Mouse (Mus musculus) kidney, embryonic 15.5 days (tissue): Measurements from ENCODE around the gene Pus1. TPM values are rescaled to one million over a fixed set of nuclear protein-coding genes. Genes with fewer than 3 reads are reported as not detected.
"Not testable (repeated sequence)": the region's sequence is repeated elsewhere in the genome, so short reads cannot be mapped to it uniquely, and the experiment has no call there.

ENCODE experiments used
- ATAC-seq: fragments of 200-750 bp; cut with Nextera tagmentation; replicated peaks from 2 replicates; pipeline ENCODE4 v1.8.0; 2017; ENCODE audit warnings: moderate TSS enrichment; ENCODE audit not compliant: low FRiP score
- H3K27ac ChIP-seq: fragments of 300-500 bp; sonication (generic); 2 replicates; pipeline ENCODE4 v1.5.1; 2015; ENCODE audit warnings: mild to moderate bottlenecking, inconsistent platforms
- H3K27me3 ChIP-seq: fragments of 300-500 bp; sonication (generic); 2 replicates; pipeline ENCODE4 v1.6.1; 2015; ENCODE audit warnings: inconsistent platforms
- H3K36me3 ChIP-seq: fragments of 300-500 bp; sonication (generic); 2 replicates; pipeline ENCODE4 v1.6.1; 2015; ENCODE audit warnings: inconsistent platforms
- H3K4me1 ChIP-seq: fragments of 300-500 bp; sonication (generic); 2 replicates; pipeline ENCODE4 v1.6.1; 2015; ENCODE audit warnings: inconsistent platforms
- H3K4me2 ChIP-seq: fragments of 300-500 bp; sonication (generic); 2 replicates; pipeline ENCODE4 v1.6.1; 2015; ENCODE audit warnings: moderate library complexity, mild to moderate bottlenecking, inconsistent platforms
- H3K4me3 ChIP-seq: fragments of 300-500 bp; sonication (generic); replicated peaks from 2 replicates; pipeline ENCODE4 v1.5.1; 2015; ENCODE audit warnings: mild to moderate bottlenecking, inconsistent platforms
- H3K9ac ChIP-seq: fragments of 300-500 bp; sonication (generic); 2 replicates; pipeline ENCODE4 v1.6.1; 2015; ENCODE audit warnings: mild to moderate bottlenecking, inconsistent platforms
- H3K9me3 ChIP-seq: fragments of 300-500 bp; sonication (generic); replicated peaks from 2 replicates; pipeline ENCODE4 v1.6.1; 2016; ENCODE audit warnings: inconsistent platforms
- WGBS: fragments of 180-500 bp; shearing (Covaris S2); methylation state at CpG from one replicate; pipeline ENCODE4 v1.1.7; 2015; ENCODE audit warnings: mixed read lengths; 5-methylcytosine and 5-hydroxymethylcytosine counted together
- polyA plus RNA-seq: library from polyadenylated mRNA; unstranded; fragments of >200 nt; fragmentation: Nextera tagmentation; extraction: Ambion mirVana; gene quantifications from 2 replicates; pipeline ENCODE4 v1.2.1, GENCODE M21; 2015

Gene Pus1
- polyA plus RNA-seq, 1 experiment from 2014 or later: 42.8 TPM

- Histone ChIP-seq H3K9ac (peak overlapping the region; percentile 78), H3K4me2 (peak overlapping the region; percentile 87), H3K27me3 (no peaks in the 10 kb centered on the region), H3K4me3 (peak overlapping the region; percentile 91), H3K9me3 (no peaks in the 10 kb centered on the region), H3K27ac (no peak overlapping the region), H3K4me1 (peaks cover 23% of the 10 kb centered on the region), H3K36me3 (peaks cover 46% of the 10 kb centered on the region)
- WGBS: 17% methylated on average over 15 of the region's 15 CpGs
- no peak for ATAC-seq
These were observed 1.0 kb downstream of the Pus1 start for GRCm38 (mm10) chr5:110779276-110779997.

GRCm38 (mm10) chr5:110778263-110778662 is 2.2 kb downstream of the Pus1 start:
- WGBS: 86% methylated on average over 12 of the region's 12 CpGs
- Histone ChIP-seq H3K9ac (no peak overlapping the region), H3K9me3 (no peaks in the 10 kb centered on the region), H3K27ac (no peak overlapping the region), H3K27me3 (no peaks in the 10 kb centered on the region), H3K36me3 (peaks cover 55% of the 10 kb centered on the region), H3K4me1 (peaks cover 23% of the 10 kb centered on the region), H3K4me2 (no peak overlapping the region), H3K4me3 (no peak overlapping the region)
- ATAC-seq: no peak

- H3K4me2 ChIP-seq: no peak overlapping the region
- whole genome bisulfite sequencing: 91% methylated on average over 2 of the region's 2 CpGs
- H3K27ac ChIP-seq: no peak overlapping the region
- peaks cover 68% of the 10 kb centered on the region for H3K36me3 ChIP-seq
- no peak overlapping the region for H3K9ac ChIP-seq
- no peak for ATAC-seq
- H3K4me1 ChIP-seq: peaks cover 22% of the 10 kb centered on the region
- H3K9me3 ChIP-seq: no peaks in the 10 kb centered on the region
- H3K4me3 ChIP-seq: no peak overlapping the region
- no peaks in the 10 kb centered on the region for H3K27me3 ChIP-seq
These were observed 4.3 kb downstream of the Pus1 start for GRCm38 (mm10) chr5:110776141-110776540.

GRCm38 (mm10) chr5:110774511-110774910 is 5.9 kb downstream of the Pus1 start:
- no peaks in the 10 kb centered on the region for H3K27me3 ChIP-seq
- H3K9me3 ChIP-seq: no peaks in the 10 kb centered on the region
- WGBS: 92% methylated on average over 11 of the region's 11 CpGs
- H3K4me3 ChIP-seq: no peak overlapping the region
- H3K4me2 ChIP-seq: no peak overlapping the region
- H3K4me1 ChIP-seq: peaks cover 16% of the 10 kb centered on the region
- no peak for ATAC-seq
- H3K36me3 ChIP-seq: peaks cover 68% of the 10 kb centered on the region
- no peak overlapping the region for H3K27ac ChIP-seq
- no peak overlapping the region for H3K9ac ChIP-seq

- not testable (repeated sequence) for ATAC-seq, H3K27me3 ChIP-seq, H3K9ac ChIP-seq, H3K27ac ChIP-seq, H3K4me2 ChIP-seq, H3K9me3 ChIP-seq, H3K4me3 ChIP-seq
- Histone ChIP-seq H3K4me1 (peaks cover 18% of the 10 kb centered on the region), H3K36me3 (peaks cover 59% of the 10 kb centered on the region)
- WGBS: 85% methylated on average over 10 of the region's 10 CpGs
These were observed 7.5 kb downstream of the Pus1 start for GRCm38 (mm10) chr5:110772945-110773344.

- Histone ChIP-seq H3K27me3 (no peaks in the 10 kb centered on the region), H3K36me3 (peaks cover 36% of the 10 kb centered on the region), H3K4me1 (peaks cover 18% of the 10 kb centered on the region), H3K4me2 (peak within 1 kb of the TSS; percentile 71), H3K27ac (peak within 1 kb of the TSS; percentile 95), H3K9ac (peak within 1 kb of the TSS; percentile 90), H3K4me3 (peak within 1 kb of the TSS; percentile 71), H3K9me3 (no peaks in the 10 kb centered on the region)
- under 1% methylated on average over 83 of the region's 83 CpGs for WGBS
- peak; percentile 98 for ATAC-seq
These were observed 9.9 kb downstream of the Pus1 start, which contains the start of gene Ep400 for GRCm38 (mm10) chr5:110770448-110771158. Gene Ep400, minus strand, starts transcription at chr5:110770717.

- Histone ChIP-seq H3K27me3 (no peaks in the 10 kb centered on the region), H3K4me3 (peak overlapping the region; percentile 71), H3K4me2 (peak overlapping the region; percentile 71), H3K27ac (peak overlapping the region; percentile 95), H3K4me1 (peaks cover 18% of the 10 kb centered on the region), H3K36me3 (peaks cover 30% of the 10 kb centered on the region), H3K9ac (peak overlapping the region; percentile 90), H3K9me3 (no peaks in the 10 kb centered on the region)
- under 1% methylated on average over 58 of the region's 58 CpGs for WGBS
- ATAC-seq: peak; percentile 71
These were observed 10.4 kb downstream of the Pus1 start for GRCm38 (mm10) chr5:110770031-110770445.

GRCm38 (mm10) chr5:110769272-110769671 is 11.2 kb downstream of the Pus1 start:
- peak overlapping the region; percentile 90 for H3K9ac ChIP-seq
- no peak for ATAC-seq
- peak overlapping the region; percentile 71 for H3K4me3 ChIP-seq
- peak overlapping the region; percentile 95; the same call in 1 of the 2 replicates for H3K27ac ChIP-seq
- H3K9me3 ChIP-seq: no peaks in the 10 kb centered on the region
- H3K4me2 ChIP-seq: peak overlapping the region; percentile 71
- 50% methylated on average over 4 of the region's 4 CpGs for WGBS
- peaks cover 22% of the 10 kb centered on the region for H3K36me3 ChIP-seq
- no peaks in the 10 kb centered on the region for H3K27me3 ChIP-seq
- H3K4me1 ChIP-seq: peaks cover 18% of the 10 kb centered on the region

GRCm38 (mm10) chr5:110763890-110764289 is 16.6 kb downstream of the Pus1 start:
- no peak for ATAC-seq
- Histone ChIP-seq H3K9ac (no peak overlapping the region), H3K9me3 (no peaks in the 10 kb centered on the region), H3K27ac (no peak overlapping the region), H3K4me2 (no peak overlapping the region), H3K36me3 (peaks cover 6% of the 10 kb centered on the region; the same call in 1 of the 2 replicates), H3K27me3 (no peaks in the 10 kb centered on the region), H3K4me3 (no peak overlapping the region), H3K4me1 (peaks cover 9% of the 10 kb centered on the region)
- 93% methylated on average over 8 of the region's 8 CpGs for WGBS

GRCm38 (mm10) chr5:110745021-110745420 is 35.4 kb downstream of the Pus1 start:
- Histone ChIP-seq H3K27me3 (no peaks in the 10 kb centered on the region), H3K9ac (no peak overlapping the region), H3K4me3 (no peak overlapping the region), H3K4me1 (no peaks in the 10 kb centered on the region), H3K4me2 (no peak overlapping the region), H3K9me3 (no peaks in the 10 kb centered on the region), H3K36me3 (peaks cover 29% of the 10 kb centered on the region), H3K27ac (no peak overlapping the region)
- WGBS: 84% methylated on average over 1 of the region's 1 CpGs
- no peak for ATAC-seq

- Histone ChIP-seq H3K4me3 (no peak overlapping the region), H3K27ac (no peak overlapping the region), H3K4me2 (no peak overlapping the region), H3K27me3 (no peaks in the 10 kb centered on the region), H3K9ac (no peak overlapping the region), H3K4me1 (no peaks in the 10 kb centered on the region), H3K36me3 (peaks cover 69% of the 10 kb centered on the region), H3K9me3 (no peaks in the 10 kb centered on the region)
- no peak for ATAC-seq
- 86% methylated on average over 7 of the region's 7 CpGs for WGBS
These were observed 40.8 kb downstream of the Pus1 start for GRCm38 (mm10) chr5:110739496-110740275.

- Histone ChIP-seq H3K27me3 (no peaks in the 10 kb centered on the region), H3K9me3 (no peaks in the 10 kb centered on the region), H3K9ac (no peak overlapping the region), H3K36me3 (peaks cover 92% of the 10 kb centered on the region), H3K4me2 (no peak overlapping the region), H3K27ac (no peak overlapping the region), H3K4me1 (no peaks in the 10 kb centered on the region), H3K4me3 (no peak overlapping the region)
- 100% methylated on average over 1 of the region's 1 CpGs for WGBS
- ATAC-seq: no peak
These were observed 44.9 kb downstream of the Pus1 start for GRCm38 (mm10) chr5:110735606-110736005.
